Mouse (Mus musculus): ENCODE data around the gene Olfr921.

GRCm38 (mm10) chr9:38815458-38815986 is 42.7 kb downstream of the Olfr921 start:
- TF ChIP-seq TAL1 (IDR thresholded peaks at IDR 0.05; ENCODE audit: low read length) (no peak), GATA1 (IDR thresholded peaks at IDR 0.05; ENCODE audit: low read length) (no peak)

All from erythroblast, embryonic 14.5 days (primary cell).